Mouse (Mus musculus) 416B (cell line): Measurements from ENCODE around the gene Akap6.
A peak's percentile ranks its signal among the peaks of the same experiment; 100 is the strongest.
"Not testable (repeated sequence)": the region's sequence is repeated elsewhere in the genome, so short reads cannot be mapped to it uniquely, and the experiment has no call there.

Source experiments
- DNase-seq: peaks from one replicate; pipeline ENCODE4 v3.0.0; 2011; ENCODE audit warnings: low read depth

The Akap6 gene

GRCm38 (mm10) chr12:52711857-52712640 is 12.9 kb downstream of the Akap6 start:
- DNase-seq, result peak; percentile 47

DNA sequence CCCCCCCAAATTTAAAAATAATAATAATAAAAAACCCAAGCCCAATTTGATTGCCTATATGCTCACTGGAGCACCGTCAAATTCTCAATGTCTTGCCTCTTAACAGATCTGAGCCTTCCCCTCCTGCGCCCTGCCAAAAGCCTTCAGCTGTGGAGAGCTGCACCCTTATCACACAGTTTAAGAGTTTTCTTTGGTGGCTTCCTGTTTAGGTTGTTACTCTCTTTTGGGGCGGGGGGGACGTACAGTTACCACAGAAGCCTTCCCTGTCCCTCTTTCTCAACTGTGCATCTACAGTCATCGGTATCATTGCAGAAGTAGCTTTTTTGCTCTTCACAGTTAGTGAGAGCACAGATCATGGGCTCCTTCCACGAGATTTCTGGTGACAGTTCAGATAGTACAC is 19.2 kb downstream of the Akap6 start:
- peak; percentile 35 for DNase-seq

DNA sequence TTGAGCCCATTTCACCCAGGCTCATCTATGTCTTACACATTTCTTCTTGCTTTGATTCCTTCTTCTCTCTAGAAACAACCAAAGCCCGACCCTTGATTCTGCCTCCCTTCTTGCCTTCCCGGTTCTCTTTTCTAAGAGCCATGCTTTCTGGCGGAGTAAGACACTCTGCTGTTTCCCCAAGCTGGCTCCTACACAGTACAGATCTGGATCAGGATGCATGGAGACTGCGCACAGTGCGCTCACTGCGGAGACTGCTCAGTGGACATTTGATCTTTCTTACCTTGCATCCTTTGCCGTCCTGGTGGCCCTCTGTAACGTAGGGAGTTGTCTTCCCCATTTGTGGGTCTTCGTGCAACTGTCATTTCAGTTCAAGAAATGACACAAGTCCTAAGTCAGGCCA is 20.0 kb downstream of the Akap6 start:
- no peak for DNase-seq

- DNase-seq, result no peak
Measured at GRCm38 (mm10) chr12:52719681-52720080, 20.5 kb downstream of the Akap6 start.

- not testable (repeated sequence) for DNase-seq
Measured at GRCm38 (mm10) chr12:52724039-52724615, 24.9 kb downstream of the Akap6 start.

DNA sequence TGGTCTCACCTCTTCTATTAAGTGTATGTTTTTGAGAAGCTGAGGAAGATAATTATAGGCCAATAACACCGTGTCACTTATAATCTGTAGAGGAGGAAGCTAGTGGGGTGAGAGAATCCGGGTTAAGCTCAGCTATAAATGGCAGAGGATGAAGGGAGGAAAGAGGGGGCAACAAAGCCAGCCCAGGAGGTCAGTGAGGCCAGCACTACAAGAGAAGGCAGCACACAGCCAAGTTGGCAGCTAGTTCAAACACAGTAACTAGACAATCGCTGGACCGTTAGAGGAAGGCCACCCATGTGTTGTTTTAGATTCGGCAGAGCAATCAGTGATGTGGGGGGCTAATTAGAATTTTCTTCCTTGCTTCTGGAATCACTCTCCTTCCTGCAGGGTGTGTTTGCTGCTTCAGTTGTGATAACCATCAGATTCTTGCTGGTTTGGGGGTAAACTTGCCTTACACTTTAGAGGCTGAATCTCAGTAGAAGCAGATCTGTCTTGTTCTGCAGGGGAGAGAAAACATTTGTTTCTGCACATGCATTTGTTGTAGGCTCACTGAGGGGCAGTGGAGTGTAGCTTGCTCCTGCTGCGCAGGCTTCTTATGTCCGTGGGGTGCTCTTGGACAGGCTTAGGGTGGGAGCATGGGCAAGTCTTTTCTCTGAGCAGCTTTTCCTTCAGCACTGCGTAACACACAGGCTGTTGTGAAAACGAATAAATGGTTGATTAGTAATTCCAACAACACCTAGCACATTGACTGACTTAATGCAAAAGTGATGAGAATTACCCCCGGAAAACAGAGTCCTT is 27.4 kb downstream of the Akap6 start:
- no peak for DNase-seq

GRCm38 (mm10) chr12:52729396-52729795 is 30.2 kb downstream of the Akap6 start:
- no peak for DNase-seq

DNA sequence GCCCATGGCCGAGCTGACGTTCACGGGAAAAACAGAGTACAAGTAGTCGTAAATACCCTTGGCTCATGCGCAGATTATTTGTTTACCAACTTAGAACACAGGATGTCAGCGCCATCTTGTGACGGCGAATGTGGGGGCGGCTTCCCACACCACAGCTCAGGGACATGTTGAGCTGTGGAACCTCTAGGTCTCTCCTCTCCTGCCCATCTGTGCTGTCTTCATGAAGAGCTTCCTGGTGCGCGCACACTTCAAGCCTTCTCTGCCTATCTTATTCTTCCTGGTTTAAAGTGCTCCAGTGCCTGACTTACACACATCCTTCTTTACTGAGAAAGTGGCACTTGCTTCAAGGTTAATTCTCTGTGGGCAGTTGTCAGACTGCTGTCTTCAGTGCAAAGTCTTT is 36.0 kb downstream of the Akap6 start:
- DNase-seq, result peak; percentile 73

DNA sequence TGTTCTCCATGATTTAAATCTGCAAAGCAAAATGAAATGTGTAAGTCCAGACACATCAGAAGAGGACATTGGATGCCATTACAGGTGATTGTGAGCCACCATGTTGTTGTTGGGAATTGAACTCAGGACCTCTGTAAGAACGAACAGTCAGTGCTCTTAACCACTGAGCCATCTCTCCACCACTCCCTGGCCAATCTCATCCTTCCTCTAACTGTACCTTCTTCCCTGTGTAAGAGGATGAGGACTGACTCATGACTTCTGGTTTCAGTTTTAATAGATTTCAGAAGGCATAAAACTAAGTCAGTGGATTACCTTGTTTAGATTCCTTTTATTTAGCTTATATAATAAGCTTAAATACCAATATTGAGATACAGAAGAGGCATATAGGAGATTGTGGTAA is 38.0 kb downstream of the Akap6 start:
- DNase-seq, result peak; percentile 50

- no peak for DNase-seq
Measured at GRCm38 (mm10) chr12:52739326-52739725, 40.1 kb downstream of the Akap6 start.

GRCm38 (mm10) chr12:52741801-52742200 is 42.6 kb downstream of the Akap6 start:
- DNase-seq, result no peak

- no peak for DNase-seq
Measured at GRCm38 (mm10) chr12:52750006-52750405, 50.8 kb downstream of the Akap6 start.

- no peak for DNase-seq
Measured at GRCm38 (mm10) chr12:52755649-52756048, 56.5 kb downstream of the Akap6 start.

DNA sequence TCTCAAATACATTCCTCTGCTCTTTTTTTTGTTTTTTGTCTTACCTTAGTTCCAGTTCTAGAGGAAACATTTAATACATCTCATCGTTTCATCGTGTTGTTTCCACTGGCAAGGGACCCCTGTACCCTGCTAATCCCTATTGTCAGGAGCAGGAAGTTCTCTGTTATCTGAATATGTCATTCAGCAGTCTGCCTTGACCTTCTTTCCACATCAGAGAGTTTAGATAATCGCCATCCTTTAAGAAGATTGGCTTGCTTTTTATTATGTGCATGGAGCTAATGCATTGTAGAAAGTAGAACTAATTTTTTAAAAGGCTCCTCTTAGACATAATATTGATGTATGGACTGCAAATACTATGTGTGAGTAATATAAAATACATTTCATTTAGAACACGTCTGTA is 58.7 kb downstream of the Akap6 start:
- no peak for DNase-seq

GRCm38 (mm10) chr12:52764046-52764445 is 64.9 kb downstream of the Akap6 start:
- no peak for DNase-seq

GRCm38 (mm10) chr12:52764810-52765209 is 65.6 kb downstream of the Akap6 start:
- DNase-seq, result no peak

GRCm38 (mm10) chr12:52769561-52769960 is 70.4 kb downstream of the Akap6 start:
- DNase-seq, result no peak

DNA sequence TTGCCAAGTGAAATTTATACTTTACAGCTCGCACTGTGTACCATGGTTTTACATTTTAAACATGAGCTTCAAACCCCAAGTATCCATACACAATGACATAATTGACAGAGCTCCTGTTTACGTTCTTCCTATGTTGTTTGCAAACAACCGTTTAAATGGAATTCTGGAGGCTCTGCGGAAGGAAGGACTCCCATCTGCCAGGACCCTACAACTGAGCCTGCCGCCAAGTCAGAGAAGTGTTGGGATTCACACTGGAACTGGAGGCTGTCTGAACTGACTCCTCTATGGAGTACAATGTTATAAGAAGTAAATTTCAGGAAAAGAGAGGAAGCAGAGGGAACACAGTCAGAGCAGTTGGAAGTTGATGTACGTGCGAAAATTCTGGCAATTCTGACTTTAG is 72.7 kb downstream of the Akap6 start:
- DNase-seq, result no peak

DNA sequence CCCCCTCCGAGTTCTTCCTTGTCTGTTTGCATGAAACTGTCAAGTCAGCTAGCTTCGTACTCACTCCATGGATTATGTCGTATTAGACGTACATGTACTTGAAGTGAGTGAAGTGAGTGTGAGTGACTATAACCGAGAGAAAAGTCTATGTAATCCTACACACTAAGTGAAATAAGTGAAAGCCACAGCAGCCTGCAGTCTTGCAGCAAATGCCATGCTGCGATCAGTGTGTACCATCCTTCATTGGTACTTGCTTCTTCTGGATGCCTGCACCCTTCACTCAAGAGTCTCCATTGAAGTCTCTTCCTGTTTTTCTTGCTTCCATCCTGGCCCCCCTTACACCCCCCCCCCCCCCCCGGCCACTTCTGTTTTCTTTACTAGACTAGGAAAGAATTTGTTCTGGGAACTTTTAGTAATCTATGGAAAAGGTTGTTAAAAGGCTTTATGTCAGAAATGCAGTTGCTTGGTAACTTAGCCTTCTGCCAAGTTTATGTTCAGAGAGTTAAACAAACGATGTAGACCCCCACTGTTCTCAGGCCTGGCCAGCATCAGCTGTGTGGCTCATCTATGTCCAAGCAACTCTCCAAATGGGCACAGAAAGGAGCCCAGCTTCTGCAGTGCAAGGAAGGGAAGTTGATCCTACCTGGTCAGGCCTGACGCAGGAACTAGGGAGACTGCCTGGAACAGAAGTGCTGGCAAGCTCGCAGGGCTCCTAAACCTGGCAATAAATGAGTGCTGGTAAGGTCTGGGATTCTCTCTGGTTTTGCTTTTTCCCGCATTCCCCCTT is 73.5 kb downstream of the Akap6 start:
- no peak for DNase-seq

- no peak for DNase-seq
Measured at GRCm38 (mm10) chr12:52773847-52774246, 74.7 kb downstream of the Akap6 start.

GRCm38 (mm10) chr12:52774382-52774781 is 75.2 kb downstream of the Akap6 start:
- DNase-seq, result no peak

GRCm38 (mm10) chr12:52780216-52780615 is 81.0 kb downstream of the Akap6 start:
- DNase-seq, result no peak
